ENCODE assay signal across 25 mouse cellular contexts in the genomic region with DNA sequence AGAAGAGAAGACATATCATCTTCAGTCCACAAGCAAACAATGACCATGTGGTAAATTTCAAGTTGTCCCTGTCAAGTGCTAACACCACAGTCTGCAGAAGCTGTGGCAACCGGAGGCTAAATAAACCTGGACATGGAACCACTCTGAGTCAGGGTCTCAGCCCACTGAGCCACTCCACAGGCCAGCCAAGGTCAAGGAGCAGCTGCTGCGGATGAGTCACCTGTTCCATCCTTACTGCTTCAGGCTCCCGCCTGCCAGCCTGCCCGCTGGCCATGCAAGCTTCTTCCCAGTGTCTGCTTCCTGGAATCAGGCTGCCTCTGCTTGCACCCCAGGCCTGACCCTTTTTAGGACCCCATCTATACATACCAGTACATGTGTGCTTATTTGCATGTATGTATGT.
DNase-seq lines count a peak whose midpoint lies in the region; ATAC-seq and TF ChIP-seq lines count a peak whose summit lies in the region.
"Had no signal": no experiment of that assay in that cellular context is flagged by ENCODE, and none has a peak within 500 bp of the region (broad histone marks: within the 10 kb centered on the region; RNA-seq: fewer than 3 reads in every experiment).

No protein-coding gene starts in this region.

- no peaks in the 10 kb centered on the region for H3K4me1 ChIP-seq in kidney, postnatal 0 days (replicated peaks; ENCODE audit: insufficient read depth, low read length)
- H3K4me1 ChIP-seq: forebrain, embryonic 15.5 days; liver, embryonic 15.5 days; midbrain, embryonic 15.5 days; neural tube, embryonic 12.5 days; stomach, embryonic 15.5 days had no signal

- 35% methylated on average over 4 of the region's 4 CpGs for WGBS in kidney, postnatal 0 days

- ATAC-seq in kidney, postnatal 0 days (replicated peaks; ENCODE audit: low FRiP score, low read depth): no peak
- ATAC-seq: CD4-positive, CD25-positive, alpha-beta regulatory T cell, adult 4 months; forebrain, embryonic 15.5 days; hindbrain, embryonic 16.5 days; midbrain, embryonic 15.5 days had no signal

- no peak overlapping the region for H3K4me2 ChIP-seq in kidney, postnatal 0 days (ENCODE audit: low read length)
- H3K4me2 ChIP-seq: forebrain, embryonic 15.5 days; liver, embryonic 15.5 days; lung, embryonic 14.5 days; midbrain, embryonic 15.5 days; neural tube, embryonic 12.5 days; stomach, embryonic 15.5 days had no signal

- no peaks in the 10 kb centered on the region for H3K27me3 ChIP-seq in kidney, postnatal 0 days (ENCODE audit: insufficient read depth, low read length)
- H3K27me3 ChIP-seq: forebrain, embryonic 15.5 days; liver, embryonic 15.5 days; midbrain, embryonic 15.5 days; neural tube, embryonic 12.5 days; stomach, embryonic 15.5 days had no signal

- H3K4me3 ChIP-seq in kidney, postnatal 0 days (replicated peaks; ENCODE audit: low read depth, low read length): no peak overlapping the region
- H3K4me3 ChIP-seq: forebrain, embryonic 15.5 days; liver, embryonic 15.5 days; midbrain, embryonic 10.5 days; midbrain, embryonic 15.5 days; neural tube, embryonic 12.5 days; stomach, embryonic 15.5 days had no signal

- H3K27ac ChIP-seq in kidney, postnatal 0 days: no peak overlapping the region
- H3K27ac ChIP-seq: forebrain, embryonic 15.5 days; liver, embryonic 15.5 days; midbrain, embryonic 10.5 days; midbrain, embryonic 15.5 days; neural tube, embryonic 12.5 days; stomach, embryonic 15.5 days had no signal

- DNase-seq in adrenal gland, adult 2 months: peak; percentile 5
- DNase-seq in adrenal gland, adult 18-20 months (ENCODE audit: low spot score in 2 of 2): no peak
- DNase-seq in kidney, postnatal 0 days (ENCODE audit: low spot score): peak; percentile 33
- no peak for DNase-seq in kidney, postnatal 4 days
- peak; percentile 11 for DNase-seq in 3134 (ENCODE audit: extremely low read depth, insufficient read length, low spot score)
- DNase-seq in NIH3T3 (ENCODE audit: low read depth): peak; percentile 1
- DNase-seq in layer of hippocampus, adult 11-12 months (ENCODE audit: low spot score): no peak
- DNase-seq in layer of hippocampus, postnatal 14 days (ENCODE audit: low spot score in 2 of 2): no peak
- DNase-seq: adrenal gland, postnatal 25 days; cerebellum, adult 18-20 months; cerebellum, postnatal 10 days; gastrocnemius, postnatal 36 days; heart, postnatal 14 days; kidney, adult 2 months; kidney, postnatal 36 days; lung, embryonic 14.5 days; lung, postnatal 14 days had no signal

- H3K36me3 ChIP-seq in kidney, postnatal 0 days (ENCODE audit: insufficient read depth, low read length): no peaks in the 10 kb centered on the region
- H3K36me3 ChIP-seq: forebrain, embryonic 15.5 days; liver, embryonic 15.5 days; midbrain, embryonic 10.5 days; midbrain, embryonic 15.5 days; neural tube, embryonic 12.5 days; stomach, embryonic 15.5 days had no signal

- no peak overlapping the region for H3K9ac ChIP-seq in kidney, postnatal 0 days (ENCODE audit: low read depth, low read length)
- H3K9ac ChIP-seq: forebrain, embryonic 15.5 days; liver, embryonic 15.5 days; lung, embryonic 14.5 days; midbrain, embryonic 15.5 days; neural tube, embryonic 12.5 days; stomach, embryonic 15.5 days had no signal

- no peaks in the 10 kb centered on the region for H3K9me3 ChIP-seq in kidney, postnatal 0 days (replicated peaks; ENCODE audit: low read length)
- H3K9me3 ChIP-seq: forebrain, embryonic 15.5 days; liver, embryonic 15.5 days; midbrain, embryonic 10.5 days; midbrain, embryonic 15.5 days; neural tube, embryonic 12.5 days; stomach, embryonic 15.5 days had no signal

- TF ChIP-seq CTCF in kidney, postnatal 0 days (IDR thresholded peaks at IDR 0.05; ENCODE audit: low read depth): no peak

Comparison
In these comparisons a context has a peak if more than half of its experiments do, and no peak if none do; other contexts are left out.
1. DNase-seq: peak in adrenal gland, adult 2 months (single experiment), kidney, postnatal 0 days (single experiment), 3134 (single experiment) and NIH3T3 (single experiment); none in adrenal gland, adult 18-20 months (0 of 2), kidney, postnatal 4 days (0 of 2), layer of hippocampus, adult 11-12 months (single experiment) and layer of hippocampus, postnatal 14 days (0 of 2).